Mouse (Mus musculus) layer of hippocampus, postnatal 14 days (tissue): Measurements from ENCODE around the gene Spesp1. TPM values are rescaled to one million over a fixed set of nuclear protein-coding genes. Genes with fewer than 3 reads are reported as not detected.

ENCODE experiments used
- DNase-seq, 2 experiments: peaks; one replicate each; pipeline ENCODE4 v3.0.0; 2021 to 2022; ENCODE audit warnings: low spot score in 2 of 2, mixed read lengths in 1 of 2
- microRNA-seq, 2 experiments: library from miRNA; unstranded; fragments of <30 nt; microRNA quantifications; one replicate each; pipeline ENCODE4 v1.2.0; 2021
- total RNA-seq, 2 experiments: library from RNA; stranded (reverse); gene quantifications; 2 replicates each; pipeline ENCODE4 v1.2.3; 2021

The Spesp1 gene
- total RNA-seq, 2 experiments from 2014 or later, result 0.09 TPM; not detected in 1

DNA sequence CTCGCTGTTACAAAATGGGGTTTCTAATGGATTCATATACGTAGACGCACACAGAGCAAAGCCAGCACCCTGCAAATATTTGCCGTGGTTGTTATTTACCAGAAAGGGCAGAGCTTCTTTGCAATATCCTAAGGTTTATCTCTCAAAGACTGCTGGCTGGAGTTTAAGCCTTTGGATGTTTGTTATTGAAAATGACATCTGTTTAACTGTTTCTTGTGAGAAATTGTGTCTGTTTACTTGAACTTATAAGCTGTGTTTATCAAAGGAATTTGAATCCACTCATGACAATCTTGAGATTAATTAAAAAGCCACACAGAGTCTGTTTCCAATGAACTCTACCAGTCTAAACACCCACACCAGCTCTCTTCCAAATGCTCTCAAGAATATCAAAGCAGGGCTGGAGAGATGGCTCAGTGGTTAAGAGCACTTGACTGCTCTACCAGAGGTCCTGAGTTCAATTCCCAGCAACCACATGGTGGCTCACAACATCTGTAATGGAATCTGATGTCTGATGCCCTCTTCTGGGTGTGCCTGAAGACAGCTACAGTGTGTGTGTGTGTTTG is 35.5 kb downstream of the Spesp1 start:
- DNase-seq, result no peak

GRCm38 (mm10) chr9:62245612-62246379 is 36.2 kb downstream of the Spesp1 start:
- no peak for DNase-seq

GRCm38 (mm10) chr9:62244612-62245010 is 37.4 kb downstream of the Spesp1 start:
- DNase-seq, result no peak

DNA sequence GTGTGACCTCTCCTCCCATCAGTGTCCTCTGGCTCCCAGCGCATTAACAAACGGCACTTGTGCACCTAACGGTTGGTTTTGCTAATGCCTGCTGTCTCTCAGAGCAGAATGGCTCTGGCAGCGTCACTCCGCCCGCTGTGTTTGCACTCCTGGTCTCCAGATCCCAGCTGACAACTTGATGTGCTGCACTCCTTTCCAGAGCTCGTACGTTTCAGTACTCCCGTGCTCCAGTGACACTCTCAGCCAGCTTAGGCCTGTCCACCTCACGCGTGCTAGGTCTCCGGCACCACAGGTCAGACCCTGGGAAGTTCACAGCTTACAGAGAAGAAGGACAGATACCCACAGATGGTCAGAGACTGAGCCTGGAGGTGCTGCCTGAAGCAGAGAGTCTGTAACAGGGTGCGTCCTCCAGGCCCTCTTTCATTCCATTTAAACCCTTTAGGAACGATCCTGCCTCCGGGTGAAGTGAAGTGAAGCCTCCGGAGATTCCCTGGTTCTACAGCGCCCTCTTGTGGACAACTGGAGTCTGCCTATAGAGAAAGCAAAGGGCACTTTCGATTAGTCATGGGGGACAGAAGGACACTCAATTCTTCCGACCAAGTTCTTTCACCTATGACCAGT is 37.9 kb downstream of the Spesp1 start:
- DNase-seq, result peak; percentile 74 to 86

- no peak for DNase-seq
Measured at GRCm38 (mm10) chr9:62240036-62240435, 42.0 kb downstream of the Spesp1 start.

GRCm38 (mm10) chr9:62237381-62237980 is 44.5 kb downstream of the Spesp1 start:
- DNase-seq, result no peak

DNA sequence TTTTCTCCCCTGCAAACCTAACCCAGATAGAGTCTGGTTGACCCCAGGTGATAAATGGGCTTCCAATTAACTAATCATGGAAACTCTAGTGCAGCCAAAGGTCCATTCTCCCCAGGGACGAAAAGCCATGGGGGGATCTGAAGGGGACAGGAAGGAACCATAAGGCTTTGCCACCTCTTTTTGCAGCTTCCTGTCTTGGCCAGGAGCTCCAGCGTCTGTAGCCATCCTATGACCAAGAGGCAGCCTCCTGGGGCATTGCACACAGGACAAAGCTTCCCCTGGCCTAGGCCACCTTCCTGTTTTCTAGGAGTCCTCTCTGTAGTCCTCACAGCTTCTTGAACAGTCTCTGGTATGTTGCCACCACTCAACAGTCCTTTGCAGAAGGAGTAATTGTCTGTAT is 46.5 kb downstream of the Spesp1 start:
- no peak for DNase-seq

DNA sequence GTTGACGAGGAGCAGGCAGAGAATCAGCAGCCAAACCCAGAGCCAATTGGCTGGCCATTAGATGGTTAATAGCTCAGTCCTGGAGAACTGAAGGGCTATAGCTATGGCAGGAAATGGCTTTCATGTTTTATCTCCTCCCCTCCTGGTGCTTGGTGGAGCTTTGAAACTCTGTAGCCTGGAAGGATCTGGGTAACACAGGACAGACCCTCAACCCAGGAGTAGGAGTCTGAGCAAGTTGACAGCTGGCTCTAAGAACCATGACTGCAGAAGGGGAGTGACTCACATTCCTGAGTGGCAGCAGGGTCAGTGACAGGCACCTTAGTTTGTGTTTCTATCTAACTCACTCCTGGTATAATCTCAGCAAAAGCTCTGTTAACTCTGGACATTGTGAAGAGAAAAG is 49.4 kb downstream of the Spesp1 start:
- no peak for DNase-seq

GRCm38 (mm10) chr9:62231046-62231445 is 51.0 kb downstream of the Spesp1 start:
- no peak for DNase-seq

GRCm38 (mm10) chr9:62229985-62230384 is 52.0 kb downstream of the Spesp1 start:
- DNase-seq, result no peak

GRCm38 (mm10) chr9:62222481-62222880 is 59.5 kb downstream of the Spesp1 start:
- DNase-seq, result peak in 1 of 2 experiments; percentile 45

DNA sequence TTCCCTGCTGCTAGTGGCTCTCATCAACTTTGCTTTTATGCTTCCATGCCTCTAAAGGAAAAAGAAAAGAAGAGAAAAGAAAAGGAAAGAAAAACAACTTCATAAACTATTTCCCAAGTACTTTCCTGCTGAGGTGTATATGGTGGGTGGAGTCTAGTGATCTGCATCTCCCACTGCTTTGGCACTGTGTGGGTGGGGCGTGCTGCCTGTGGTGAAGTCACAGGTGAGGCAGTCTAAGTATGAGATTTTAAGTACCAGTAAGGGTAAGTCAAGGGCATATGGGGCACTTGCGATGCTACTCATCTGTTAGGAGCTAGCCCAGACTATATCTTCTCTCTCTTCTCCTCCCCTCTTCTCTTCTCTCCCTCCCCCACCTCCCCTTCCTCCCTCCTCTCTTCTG is 60.0 kb downstream of the Spesp1 start:
- DNase-seq, result no peak

Small RNA genes lying within 50 kb of the gene (microRNA-seq; reads per million reads assigned to microRNA genes)
- gene Gm25603, result 0 reads per million in 2 experiments

Other genes starting within 250 kb of the Spesp1 start
- gene Glce, start 159.6 kb downstream of the Spesp1 start, total RNA-seq, result 10 to 100 TPM; 19.6 to 22.5 TPM
- 100 to 1,000 TPM; 241 to 247 TPM for gene Anp32a, start 59.1 kb upstream of the Spesp1 start, total RNA-seq